Mouse (Mus musculus) hindbrain, embryonic 16.5 days (tissue): ENCODE measurements at regions not wholly inside any gene's neighbourhood (a gene's known extent, or its start where the extent isn't known, plus 50 kb on each side); places are given as distances from the start of the nearest gene placed in this dataset.

Experiments used
- ATAC-seq: fragments of 200-750 bp; cut with Nextera tagmentation; 2 replicates; pipeline ENCODE4 v1.8.0; 2017; ENCODE audit warnings: moderate TSS enrichment, moderate library complexity
- H3K27ac ChIP-seq: fragments of 300-500 bp; sonication (generic); 2 replicates; pipeline ENCODE4 v1.5.1; 2014; ENCODE audit warnings: low read depth, mild to moderate bottlenecking, control low read depth, low read length, moderate library complexity
- H3K27me3 ChIP-seq: fragments of 300-500 bp; sonication (generic); replicated peaks from 2 replicates; pipeline ENCODE4 v1.6.1; 2014; ENCODE audit warnings: low read length; ENCODE audit not compliant: control insufficient read depth, insufficient read depth
- H3K36me3 ChIP-seq: fragments of 300-500 bp; sonication (generic); 2 replicates; pipeline ENCODE4 v1.6.1; 2014; ENCODE audit warnings: mild to moderate bottlenecking, low read length, moderate library complexity, mixed read lengths; ENCODE audit not compliant: control insufficient read depth, insufficient read depth
- H3K4me1 ChIP-seq: fragments of 300-500 bp; sonication (generic); 2 replicates; pipeline ENCODE4 v1.6.1; 2014; ENCODE audit warnings: low read depth, low read length; ENCODE audit not compliant: control insufficient read depth, insufficient read depth
- H3K4me2 ChIP-seq: fragments of 300-500 bp; sonication (generic); 2 replicates; pipeline ENCODE4 v1.6.1; 2014; ENCODE audit warnings: mild to moderate bottlenecking, low read length, control low read depth, moderate library complexity
- H3K4me3 ChIP-seq: fragments of 300-500 bp; sonication (generic); 2 replicates; pipeline ENCODE4 v1.5.1; 2014; ENCODE audit warnings: mild to moderate bottlenecking, low read length, control low read depth, moderate library complexity
- H3K9ac ChIP-seq: fragments of 300-500 bp; sonication (generic); 2 replicates; pipeline ENCODE4 v1.6.1; 2014; ENCODE audit warnings: low read depth, mild to moderate bottlenecking, control low read depth, low read length, moderate library complexity
- H3K9me3 ChIP-seq: fragments of 300-500 bp; sonication (generic); 2 replicates; pipeline ENCODE4 v1.6.1; 2014; ENCODE audit warnings: mild to moderate bottlenecking, low read length, moderate library complexity; ENCODE audit not compliant: control insufficient read depth
- WGBS: fragments of 180-500 bp; shearing (Covaris S2); extraction: QIAGEN DNeasy Blood & Tissue Kit; methylation state at CpG from one replicate; pipeline ENCODE4 v1.1.7; 2014; 5-methylcytosine and 5-hydroxymethylcytosine counted together

- H3K36me3 ChIP-seq = no peaks in the 10 kb centered on the region
- H3K27ac ChIP-seq = no peak overlapping the region
- H3K4me1 ChIP-seq = no peaks in the 10 kb centered on the region
- H3K4me2 ChIP-seq = no peak overlapping the region
- no peak for ATAC-seq
- WGBS = 76% methylated on average over 5 of the region's 5 CpGs
- no peak overlapping the region for H3K4me3 ChIP-seq
- H3K9ac ChIP-seq = no peak overlapping the region
- no peaks in the 10 kb centered on the region for H3K27me3 ChIP-seq
- H3K9me3 ChIP-seq = no peaks in the 10 kb centered on the region
These were observed 60.8 kb upstream of the Tspan2 start for GRCm38 (mm10) chr3:102673506-102673905.

- no peaks in the 10 kb centered on the region for H3K9me3 ChIP-seq
- no peak overlapping the region for H3K27ac ChIP-seq
- 50% methylated on average over 2 of the region's 2 CpGs for WGBS
- no peak for ATAC-seq
- no peaks in the 10 kb centered on the region for H3K4me1 ChIP-seq
- no peaks in the 10 kb centered on the region for H3K27me3 ChIP-seq
- H3K9ac ChIP-seq = no peak overlapping the region
- H3K4me2 ChIP-seq = no peak overlapping the region
- no peaks in the 10 kb centered on the region for H3K36me3 ChIP-seq
- no peak overlapping the region for H3K4me3 ChIP-seq
These were observed 60.3 kb upstream of the Tspan2 start for GRCm38 (mm10) chr3:102674068-102674467.

- no peak overlapping the region for H3K9ac ChIP-seq
- H3K9me3 ChIP-seq = no peaks in the 10 kb centered on the region
- H3K4me2 ChIP-seq = no peak overlapping the region
- 74% methylated on average over 7 of the region's 7 CpGs for WGBS
- ATAC-seq = peak; percentile 89
- H3K36me3 ChIP-seq = no peaks in the 10 kb centered on the region
- no peaks in the 10 kb centered on the region for H3K4me1 ChIP-seq
- H3K27ac ChIP-seq = no peak overlapping the region
- H3K4me3 ChIP-seq = no peak overlapping the region
- no peaks in the 10 kb centered on the region for H3K27me3 ChIP-seq
These were observed 57.3 kb upstream of the Tspan2 start for GRCm38 (mm10) chr3:102676946-102677534.

GRCm38 (mm10) chr3:102678516-102678915 lies 55.8 kb upstream of the Tspan2 start:
- WGBS = 92% methylated on average over 1 of the region's 1 CpGs
- Histone ChIP-seq H3K4me2 (no peak overlapping the region), H3K4me1 (no peaks in the 10 kb centered on the region), H3K36me3 (no peaks in the 10 kb centered on the region), H3K9ac (no peak overlapping the region), H3K27me3 (no peaks in the 10 kb centered on the region), H3K9me3 (no peaks in the 10 kb centered on the region), H3K4me3 (no peak overlapping the region), H3K27ac (no peak overlapping the region)
- ATAC-seq = no peak

GRCm38 (mm10) chr3:102682424-102682823 lies 51.9 kb upstream of the Tspan2 start:
- no peaks in the 10 kb centered on the region for H3K27me3 ChIP-seq
- no peak for ATAC-seq
- 86% methylated on average over 8 of the region's 8 CpGs for WGBS
- H3K4me2 ChIP-seq = no peak overlapping the region
- H3K9me3 ChIP-seq = no peaks in the 10 kb centered on the region
- no peaks in the 10 kb centered on the region for H3K4me1 ChIP-seq
- no peak overlapping the region for H3K4me3 ChIP-seq
- no peak overlapping the region for H3K9ac ChIP-seq
- no peak overlapping the region for H3K27ac ChIP-seq
- H3K36me3 ChIP-seq = no peaks in the 10 kb centered on the region

- no peaks in the 10 kb centered on the region for H3K9me3 ChIP-seq
- H3K27me3 ChIP-seq = no peaks in the 10 kb centered on the region
- WGBS = 90% methylated on average over 10 of the region's 10 CpGs
- no peak overlapping the region for H3K4me3 ChIP-seq
- no peak for ATAC-seq
- no peak overlapping the region for H3K27ac ChIP-seq
- no peak overlapping the region for H3K9ac ChIP-seq
- H3K36me3 ChIP-seq = no peaks in the 10 kb centered on the region
- H3K4me2 ChIP-seq = no peak overlapping the region
- H3K4me1 ChIP-seq = no peaks in the 10 kb centered on the region
These were observed 50.8 kb upstream of the Tspan2 start for GRCm38 (mm10) chr3:102683541-102683940.
